Mouse (Mus musculus): ENCODE data around the gene Cox15.

The Cox15 gene

GRCm38 (mm10) chr19:43760504-43760903, 7.7 kb upstream of the Cox15 start:
- DNase-seq: peak; percentile 83 to 85

GRCm38 (mm10) chr19:43754872-43755271, 2.1 kb upstream of the Cox15 start:
- DNase-seq: no peak

- no peak for DNase-seq
These were observed 1.4 kb upstream of the Cox15 start for GRCm38 (mm10) chr19:43754237-43754636.

GRCm38 (mm10) chr19:43753226-43753835, 531 bp upstream of the Cox15 start:
- DNase-seq: peak; percentile 91 to 92

- no peak for DNase-seq
These were observed 2.8 kb downstream of the Cox15 start for GRCm38 (mm10) chr19:43750008-43750407.

- DNase-seq: no peak
These were observed 4.9 kb downstream of the Cox15 start for GRCm38 (mm10) chr19:43747877-43748276.

- DNase-seq: no peak
These were observed 7.1 kb downstream of the Cox15 start for GRCm38 (mm10) chr19:43745740-43746139.

GRCm38 (mm10) chr19:43743401-43743800, 9.4 kb downstream of the Cox15 start:
- no peak for DNase-seq

- DNase-seq: no peak
These were observed 14.4 kb downstream of the Cox15 start for GRCm38 (mm10) chr19:43738409-43738808.

- no peak for DNase-seq
These were observed 21.6 kb downstream of the Cox15 start for GRCm38 (mm10) chr19:43731157-43731556.

GRCm38 (mm10) chr19:43730037-43730428, 22.8 kb downstream of the Cox15 start:
- DNase-seq: no peak

- DNase-seq: no peak
These were observed 23.3 kb downstream of the Cox15 start for GRCm38 (mm10) chr19:43729296-43730036.

GRCm38 (mm10) chr19:43726510-43727146, 26.2 kb downstream of the Cox15 start:
- DNase-seq: peak; percentile 58 to 65

- DNase-seq: no peak
These were observed 28.0 kb downstream of the Cox15 start for GRCm38 (mm10) chr19:43724821-43725220.

GRCm38 (mm10) chr19:43724194-43724593, 28.6 kb downstream of the Cox15 start:
- DNase-seq: no peak

- no peak for DNase-seq
These were observed 29.3 kb downstream of the Cox15 start for GRCm38 (mm10) chr19:43723501-43723900.

GRCm38 (mm10) chr19:43722891-43723290, 29.9 kb downstream of the Cox15 start:
- no peak for DNase-seq

GRCm38 (mm10) chr19:43720061-43720460, 32.7 kb downstream of the Cox15 start:
- DNase-seq: no peak

- DNase-seq: peak; percentile 27 to 30
These were observed 40.8 kb downstream of the Cox15 start for GRCm38 (mm10) chr19:43711971-43712370.

- DNase-seq: peak; percentile 73 to 76
These were observed 41.5 kb downstream of the Cox15 start for GRCm38 (mm10) chr19:43711159-43711916.

GRCm38 (mm10) chr19:43709317-43709716, 43.5 kb downstream of the Cox15 start:
- no peak for DNase-seq

- no peak for DNase-seq
These were observed 44.6 kb downstream of the Cox15 start for GRCm38 (mm10) chr19:43708206-43708605.

GRCm38 (mm10) chr19:43704787-43705497, 47.9 kb downstream of the Cox15 start:
- no peak for DNase-seq

Data from B cell, adult 2 months (primary cell).